Mouse (Mus musculus): ENCODE measurements around the gene Diaph3.

DNA sequence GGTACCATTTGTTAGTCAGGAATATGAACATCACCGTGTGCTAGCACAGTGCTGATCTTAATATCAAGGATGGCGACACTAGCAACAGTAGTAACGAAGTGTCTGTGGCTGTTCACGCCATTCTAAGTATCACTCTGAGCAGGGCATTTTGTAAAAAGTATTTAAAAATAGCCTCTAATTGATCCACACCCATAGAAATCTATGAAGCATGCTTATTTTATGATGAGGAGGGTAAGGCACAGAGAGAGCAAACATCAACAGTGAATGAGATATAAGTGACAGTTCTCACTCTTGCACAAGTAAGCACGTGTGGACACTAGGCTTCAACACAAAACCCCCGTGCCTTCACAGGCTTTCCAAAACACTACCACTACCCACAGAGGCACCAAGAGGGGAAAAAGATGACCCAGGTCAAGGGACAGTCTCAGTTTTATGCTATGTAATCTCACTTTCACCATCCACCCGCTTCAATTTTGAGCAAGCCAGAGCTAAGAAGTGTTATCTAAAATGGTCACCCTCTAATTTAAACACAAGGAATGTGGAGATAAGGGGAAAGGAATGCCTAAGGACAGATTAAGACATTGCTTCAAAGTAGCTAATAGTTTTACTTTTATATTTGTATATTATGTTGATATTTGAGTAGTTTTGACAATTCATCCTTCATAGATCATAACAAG, 399.0 kb downstream of the Diaph3 start:
- no peak for TF ChIP-seq CTCF (IDR thresholded peaks at IDR 0.05; ENCODE audit: insufficient read depth, low read length)
- no peak for TF ChIP-seq POLR2A (IDR thresholded peaks at IDR 0.05; ENCODE audit: borderline replicate concordance, extremely low read depth, low read depth, low read length)

Measured in lung, adult 2 months (tissue).